Mouse (Mus musculus) ES-Bruce4 (cell line): Measurements from ENCODE around the gene Pgbd5.

Source experiments
- CTCF ChIP-seq: IDR thresholded peaks from one replicate; pipeline ENCODE4 v1.8.1; 2011; ENCODE audit warnings: low read depth, low read length
- EP300 ChIP-seq: IDR thresholded peaks from 2 replicates; pipeline ENCODE4 v1.6.1; 2011; ENCODE audit warnings: low read depth, low read length; ENCODE audit not compliant: insufficient read depth
- POLR2A ChIP-seq: IDR thresholded peaks from one replicate; pipeline ENCODE4 v1.8.1; 2011; ENCODE audit warnings: low read length; ENCODE audit not compliant: insufficient read depth

DNA sequence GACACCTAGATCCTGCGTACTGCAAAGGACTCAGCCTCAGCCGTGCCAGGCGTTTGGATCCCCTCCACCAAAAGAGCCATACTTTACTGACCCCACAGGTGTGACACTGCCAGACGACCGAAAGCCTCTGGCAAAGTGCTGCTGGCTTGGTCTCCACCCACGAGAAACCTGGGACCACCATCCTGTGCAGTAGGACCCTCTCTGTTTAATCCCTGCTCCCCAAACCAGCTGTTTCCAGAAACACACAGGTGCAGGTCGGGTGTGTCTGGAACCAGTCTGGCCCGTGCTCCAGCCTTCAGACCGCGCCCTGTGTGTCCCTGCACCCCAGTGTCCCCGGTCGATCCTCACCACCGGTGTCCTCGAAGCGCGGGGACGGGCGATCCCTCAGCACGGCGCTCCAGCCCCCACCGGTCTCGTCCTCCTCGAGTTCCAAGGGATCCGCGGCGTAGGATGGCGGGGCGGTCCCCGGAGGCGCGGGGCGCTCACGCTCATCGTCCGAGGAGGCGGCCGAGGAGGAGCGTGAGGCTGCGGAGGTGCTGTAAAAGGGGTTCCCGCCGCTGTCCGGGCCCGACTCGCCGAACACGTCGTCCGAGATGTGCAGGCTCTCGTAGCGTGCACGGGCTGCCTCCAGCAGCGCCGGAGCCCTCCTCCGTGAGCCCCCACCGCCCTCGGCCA lies 5.9 kb downstream of the Pgbd5 start:
- TF ChIP-seq POLR2A = no peak
- no peak for TF ChIP-seq CTCF
- TF ChIP-seq EP300 = no peak
